8 mouse cellular contexts compared by ENCODE assay signal in the genomic region with DNA sequence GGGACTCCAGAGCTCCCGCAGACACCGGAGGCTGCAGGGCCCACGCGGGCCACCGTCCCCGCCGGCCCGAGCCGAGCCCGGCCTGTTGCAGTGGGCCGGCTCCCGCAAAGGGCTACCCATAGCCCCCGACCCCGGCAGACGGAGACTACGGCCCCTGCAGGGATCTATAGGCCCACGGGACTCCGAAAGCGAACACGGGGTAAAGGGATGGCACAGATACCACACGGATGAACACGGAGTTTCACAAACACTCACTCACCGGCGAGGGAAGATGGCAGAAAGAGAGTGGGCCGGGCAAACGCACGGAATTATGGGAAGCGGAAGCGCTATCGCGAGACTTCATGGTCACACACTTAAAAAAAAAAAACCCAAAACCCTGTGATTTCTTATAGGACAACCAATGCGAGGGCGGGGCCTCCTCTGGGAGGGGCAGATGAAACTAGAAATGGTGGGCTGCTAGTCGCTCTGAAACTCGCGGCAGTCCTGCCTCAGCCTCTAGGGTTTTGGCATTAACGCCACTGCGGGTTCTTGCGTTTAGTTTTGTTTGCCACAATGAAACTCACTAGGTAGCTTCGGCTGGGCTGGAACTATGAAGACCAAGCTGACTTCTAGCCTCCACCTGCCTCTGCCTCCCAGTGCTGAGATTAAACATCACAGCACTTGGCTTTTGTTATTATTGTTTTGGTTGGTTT. TPM values are rescaled to one million over a fixed set of nuclear protein-coding genes. Genes with fewer than 3 reads are reported as not detected.
DNase-seq lines count a peak whose midpoint lies in the region; ATAC-seq lines count a peak whose summit lies in the region.

A gene (minus strand): TSS at position 312 of the 692 bp plus-strand sequence.

- DNase-seq in adipocyte (ENCODE audit: low spot score) = peak; percentile 94
- peak; percentile 97 for DNase-seq in embryo, embryonic 10 days (ENCODE audit: low spot score)
- DNase-seq in gastrocnemius, postnatal 10 days = peak; percentile 93
- DNase-seq in induced T-regulatory cell, adult 2 months (ENCODE audit: low read depth) = peak; percentile 99
- DNase-seq in left cerebral cortex, adult 9 months (ENCODE audit: low spot score in 2 of 2) = peak; percentile 81 to 93
- DNase-seq in right cerebral cortex, postnatal 14 days = peak; percentile 90
- DNase-seq in urinary bladder, postnatal 36 days (ENCODE audit: low spot score in 2 of 2) = peak; percentile 93

- peak; percentile 84 for ATAC-seq in megakaryocyte progenitor cell, adult 5-6 weeks (replicated peaks; ENCODE audit: poor library complexity)

RNA-seq across cellular contexts. Expression of the gene that starts here (rescaled TPM):
- 100 to 1,000 TPM; 774 to 816 TPM for total RNA-seq in gastrocnemius, postnatal 10 days (2021)
- 2,608 and 2,622 TPM in 2 replicates for total RNA-seq in megakaryocyte progenitor cell, adult 5-6 weeks (2015)
- 871 and 1,175 TPM in 2 replicates for total RNA-seq in megakaryocyte progenitor cell, adult 5-6 weeks (2017)

Comparison
In these comparisons a context has a peak if more than half of its experiments do, and no peak if none do; other contexts are left out.
1. Peak in every context shown above with its lines: DNase-seq and ATAC-seq.